Mouse (Mus musculus) erythroblast, embryonic 14.5 days (primary cell): Measurements from ENCODE around the gene Pfdn2. TPM values are rescaled to one million over a fixed set of nuclear protein-coding genes. Genes with fewer than 3 reads are reported as not detected.
"Not testable (repeated sequence)": the region's sequence is repeated elsewhere in the genome, so short reads cannot be mapped to it uniquely, and the experiment has no call there.

Experiments
- H3K27me3 ChIP-seq: 2 replicates; pipeline ENCODE4 v1.6.1; 2012; ENCODE audit warnings: inconsistent platforms; ENCODE audit not compliant: control insufficient read depth
- H3K36me3 ChIP-seq: 2 replicates; pipeline ENCODE4 v1.6.1; 2012; ENCODE audit warnings: mild to moderate bottlenecking, inconsistent platforms; ENCODE audit not compliant: control insufficient read depth
- H3K4me1 ChIP-seq: 2 replicates; pipeline ENCODE4 v1.6.1; 2012; ENCODE audit warnings: inconsistent platforms; ENCODE audit not compliant: control insufficient read depth
- H3K4me3 ChIP-seq: replicated peaks from 2 replicates; pipeline ENCODE3; 2012; ENCODE audit warnings: moderate library complexity, mild to moderate bottlenecking, inconsistent platforms
- H3K9me3 ChIP-seq: 2 replicates; pipeline ENCODE4 v1.6.1; 2012; ENCODE audit warnings: low read length, inconsistent platforms, mixed read lengths; ENCODE audit not compliant: control insufficient read depth
- GATA1 ChIP-seq: IDR thresholded peaks from 2 replicates; pipeline ENCODE4 v1.6.1; 2012; ENCODE audit warnings: low read length, inconsistent platforms, mixed read lengths
- TAL1 ChIP-seq: IDR thresholded peaks from 3 replicates; pipeline ENCODE4 v1.6.1; 2012; ENCODE audit warnings: low read length, inconsistent platforms, mixed read lengths
- polyA plus RNA-seq: library from polyadenylated mRNA; stranded (reverse); fragments of >175 nt; gene quantifications from 2 replicates; pipeline ENCODE4 v1.2.3, GENCODE M21; 2012

Gene Pfdn2
- 1.4 and 2.0 TPM in 2 replicates for polyA plus RNA-seq

DNA sequence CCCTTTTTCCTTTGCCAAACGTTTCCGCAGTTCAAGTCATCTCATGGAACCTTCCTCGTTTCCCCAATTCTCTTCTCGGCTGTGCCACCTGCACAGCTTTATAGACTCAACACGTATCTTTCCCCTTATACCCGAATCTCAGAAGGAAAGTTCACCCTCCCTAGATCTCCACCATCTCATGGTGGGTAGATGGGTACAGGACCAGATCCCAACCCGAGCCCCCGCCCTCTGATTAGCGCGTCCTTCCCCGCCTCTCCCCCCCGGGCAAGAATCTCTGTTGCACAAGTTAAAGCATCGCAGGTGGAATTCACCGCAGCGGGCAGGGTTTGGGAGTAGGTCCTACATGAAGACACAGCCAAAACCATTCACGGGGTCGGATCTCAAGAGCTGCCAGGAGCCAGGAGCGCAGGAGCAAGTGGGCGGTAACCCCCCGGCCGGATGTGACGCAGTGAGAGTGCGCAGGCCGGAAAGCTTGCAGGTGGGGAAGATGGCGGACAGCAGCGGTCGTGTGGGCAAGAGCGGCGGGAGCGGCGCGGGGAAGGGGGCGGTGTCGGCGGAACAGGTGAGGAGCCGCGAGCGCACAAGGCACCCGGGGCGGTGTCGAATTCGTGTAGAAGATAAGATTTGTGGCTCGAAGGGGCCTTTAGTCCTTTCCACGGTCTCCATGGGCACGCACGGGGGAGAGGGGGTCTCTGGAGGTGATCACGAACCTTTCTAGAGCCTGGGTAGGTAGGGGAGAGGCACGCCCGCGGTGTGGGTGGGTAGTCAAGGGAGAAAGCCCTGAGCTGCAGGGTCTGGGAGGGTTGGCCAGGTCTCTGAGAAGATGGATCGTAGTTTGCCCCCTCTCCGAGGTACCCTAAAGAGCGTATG, at the start of gene Pfdn2, which contains the start of gene Nit1:
Gene Pfdn2 (plus strand): TSS at position 446 of the 870 bp plus-strand sequence.
Gene Nit1 (minus strand): TSS at position 422 of the 870 bp plus-strand sequence.
- Histone ChIP-seq H3K27me3 (no peaks in the 10 kb centered on the region), H3K4me1 (peaks cover 56% of the 10 kb centered on the region), H3K9me3 (no peaks in the 10 kb centered on the region), H3K36me3 (peaks cover 50% of the 10 kb centered on the region), H3K4me3 (peak within 1 kb of the TSS; percentile 96)
- TF ChIP-seq GATA1: no peak

- H3K27me3 ChIP-seq: peaks cover 45% of the 10 kb centered on the region
- peaks cover 2% of the 10 kb centered on the region; the same call in 1 of the 2 replicates for H3K9me3 ChIP-seq
- TF ChIP-seq GATA1 (no peak), TAL1 (no peak)
- H3K4me3 ChIP-seq: no peak overlapping the region
- H3K36me3 ChIP-seq: no peaks in the 10 kb centered on the region
- peaks cover 16% of the 10 kb centered on the region for H3K4me1 ChIP-seq
These were observed 47.2 kb upstream of the Pfdn2 start for GRCm38 (mm10) chr1:171298226-171298625.

GRCm38 (mm10) chr1:171306157-171306556, 39.3 kb upstream of the Pfdn2 start:
- H3K36me3 ChIP-seq, H3K4me1 ChIP-seq, H3K9me3 ChIP-seq, H3K4me3 ChIP-seq: not testable (repeated sequence)
- H3K27me3 ChIP-seq: peaks cover 35% of the 10 kb centered on the region

- H3K4me1 ChIP-seq: no peaks in the 10 kb centered on the region
- no peaks in the 10 kb centered on the region for H3K9me3 ChIP-seq
- H3K4me3 ChIP-seq: no peak overlapping the region
- no peak for TF ChIP-seq TAL1
- TF ChIP-seq GATA1: no peak
- no peaks in the 10 kb centered on the region for H3K36me3 ChIP-seq
- peaks cover 31% of the 10 kb centered on the region for H3K27me3 ChIP-seq
These were observed 36.1 kb upstream of the Pfdn2 start for GRCm38 (mm10) chr1:171309321-171309720.

GRCm38 (mm10) chr1:171319748-171320147, 25.7 kb upstream of the Pfdn2 start:
- no peaks in the 10 kb centered on the region for H3K9me3 ChIP-seq
- H3K4me3 ChIP-seq: no peak overlapping the region
- no peak for TF ChIP-seq TAL1
- no peak for TF ChIP-seq GATA1
- peaks cover 9% of the 10 kb centered on the region for H3K36me3 ChIP-seq
- H3K27me3 ChIP-seq: peaks cover 7% of the 10 kb centered on the region; the same call in 1 of the 2 replicates
- H3K4me1 ChIP-seq: peaks cover 5% of the 10 kb centered on the region

DNA sequence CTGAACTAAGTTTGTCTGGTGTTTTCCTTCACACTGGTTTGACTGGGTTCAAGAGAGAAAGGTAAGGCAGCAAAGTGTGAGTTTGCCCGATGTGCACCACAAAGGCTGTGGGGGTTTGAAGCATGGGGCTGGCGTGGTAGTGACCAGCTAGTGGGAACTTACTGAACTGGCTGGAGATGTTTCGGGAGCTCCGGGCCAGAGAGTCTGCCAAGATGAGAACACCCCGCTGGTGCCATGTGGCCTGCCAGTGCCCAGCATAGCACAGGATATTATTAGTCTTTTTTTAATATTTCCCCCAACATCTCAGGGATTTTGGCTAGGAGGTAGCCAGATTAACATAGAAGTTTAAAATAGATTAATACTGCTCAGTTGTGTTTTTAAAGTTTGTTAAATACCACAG, 25.3 kb upstream of the Pfdn2 start:
- peaks cover 7% of the 10 kb centered on the region; the same call in 1 of the 2 replicates for H3K27me3 ChIP-seq
- peaks cover 5% of the 10 kb centered on the region for H3K4me1 ChIP-seq
- H3K4me3 ChIP-seq: no peak overlapping the region
- no peaks in the 10 kb centered on the region for H3K9me3 ChIP-seq
- no peak for TF ChIP-seq TAL1
- TF ChIP-seq GATA1: no peak
- peaks cover 12% of the 10 kb centered on the region for H3K36me3 ChIP-seq

DNA sequence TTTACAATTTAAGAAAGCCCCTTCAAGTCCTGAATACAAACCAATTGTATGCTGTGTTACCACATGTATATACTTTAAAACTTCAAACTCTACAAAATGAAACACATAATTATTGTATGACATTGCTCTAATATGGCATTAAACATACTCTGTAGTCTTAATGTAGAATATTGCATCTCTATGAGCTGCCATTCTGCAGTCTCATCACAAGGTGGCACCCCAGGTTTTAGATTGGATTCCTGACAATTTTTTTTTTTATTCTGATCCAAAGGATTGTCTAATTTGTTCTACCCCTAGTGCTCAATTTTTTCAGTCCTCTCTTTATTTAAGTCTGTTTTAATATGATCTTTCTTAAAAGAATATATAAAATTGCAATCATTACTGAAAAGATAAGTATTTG, 24.1 kb upstream of the Pfdn2 start:
- TF ChIP-seq TAL1 (no peak), GATA1 (no peak)
- Histone ChIP-seq H3K9me3 (no peaks in the 10 kb centered on the region), H3K27me3 (peaks cover 7% of the 10 kb centered on the region; the same call in 1 of the 2 replicates), H3K4me3 (no peak overlapping the region), H3K36me3 (peaks cover 24% of the 10 kb centered on the region), H3K4me1 (peaks cover 15% of the 10 kb centered on the region)

DNA sequence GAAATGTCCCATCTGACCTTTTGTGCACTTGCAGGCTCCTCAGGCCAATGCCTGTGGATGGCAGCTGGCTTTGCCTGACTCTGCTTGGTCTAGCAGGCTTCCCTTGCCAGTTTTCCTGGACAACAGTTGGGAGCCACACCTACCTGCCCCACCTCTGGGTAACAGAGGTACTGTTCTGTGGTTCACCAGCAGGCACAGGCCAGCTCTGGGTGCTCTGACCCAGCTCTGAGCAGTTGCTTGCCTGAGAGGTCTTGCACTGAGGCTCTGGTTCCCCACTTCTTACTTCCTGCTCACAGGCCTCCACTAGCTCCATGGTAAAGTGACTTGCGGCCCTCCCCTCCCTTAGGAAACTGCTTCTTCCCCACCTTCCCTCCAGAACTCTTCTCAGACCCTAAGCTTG, 23.5 kb upstream of the Pfdn2 start:
- Histone ChIP-seq H3K4me3 (no peak overlapping the region), H3K4me1 (peaks cover 17% of the 10 kb centered on the region)
- TF ChIP-seq TAL1 (no peak), GATA1 (no peak)

GRCm38 (mm10) chr1:171325571-171325970, 19.9 kb upstream of the Pfdn2 start:
- peaks cover 27% of the 10 kb centered on the region for H3K36me3 ChIP-seq
- H3K4me3 ChIP-seq: no peak overlapping the region
- peaks cover 40% of the 10 kb centered on the region for H3K4me1 ChIP-seq
- no peaks in the 10 kb centered on the region for H3K27me3 ChIP-seq
- no peak for TF ChIP-seq GATA1
- no peak for TF ChIP-seq TAL1
- H3K9me3 ChIP-seq: no peaks in the 10 kb centered on the region

More for the DNA sequence above, 23.5 kb upstream of the Pfdn2 start:
- Histone ChIP-seq H3K27me3 (peaks cover 7% of the 10 kb centered on the region; the same call in 1 of the 2 replicates), H3K9me3 (no peaks in the 10 kb centered on the region), H3K36me3 (peaks cover 25% of the 10 kb centered on the region)

- Histone ChIP-seq H3K36me3 (peaks cover 27% of the 10 kb centered on the region), H3K4me1 (peaks cover 46% of the 10 kb centered on the region)
- H3K27me3 ChIP-seq, H3K9me3 ChIP-seq, H3K4me3 ChIP-seq: not testable (repeated sequence)
These were observed 18.9 kb upstream of the Pfdn2 start for GRCm38 (mm10) chr1:171326588-171326987.
